Mouse (Mus musculus) kidney, postnatal 0 days (tissue): ENCODE results near the gene Wdr1. TPM values are rescaled to one million over a fixed set of nuclear protein-coding genes. Genes with fewer than 3 reads are reported as not detected.

ENCODE experiments used
- ATAC-seq: fragments of 200-750 bp; cut with Nextera tagmentation; replicated peaks from 2 replicates; pipeline ENCODE4 v1.8.0; 2017; ENCODE audit warnings: low read depth, moderate number of reproducible peaks, moderate TSS enrichment, moderate library complexity; ENCODE audit not compliant: low FRiP score
- DNase-seq: peaks from one replicate; pipeline ENCODE4 v3.0.0-alpha.2; 2016; ENCODE audit warnings: low spot score
- H3K27ac ChIP-seq: fragments of 300-500 bp; sonication (generic); 2 replicates; pipeline ENCODE4 v1.5.1; 2014; ENCODE audit warnings: mild to moderate bottlenecking
- H3K27me3 ChIP-seq: fragments of 300-500 bp; sonication (generic); 2 replicates; pipeline ENCODE4 v1.6.1; 2014; ENCODE audit warnings: low read length, mixed read lengths; ENCODE audit not compliant: insufficient read depth
- H3K36me3 ChIP-seq: fragments of 300-500 bp; sonication (generic); 2 replicates; pipeline ENCODE4 v1.6.1; 2014; ENCODE audit warnings: low read length, mixed read lengths; ENCODE audit not compliant: insufficient read depth
- H3K4me1 ChIP-seq: fragments of 300-500 bp; sonication (generic); replicated peaks from 2 replicates; pipeline ENCODE4 v1.6.1; 2014; ENCODE audit warnings: antibody characterized with exemption, low read length, mixed read lengths; ENCODE audit not compliant: insufficient read depth
- H3K4me2 ChIP-seq: fragments of 300-500 bp; sonication (generic); 2 replicates; pipeline ENCODE4 v1.6.1; 2014; ENCODE audit warnings: mild to moderate bottlenecking, low read length, moderate library complexity, mixed read lengths
- H3K4me3 ChIP-seq: fragments of 300-500 bp; sonication (generic); replicated peaks from 2 replicates; pipeline ENCODE4 v1.5.1; 2014; ENCODE audit warnings: low read depth, low read length
- H3K9ac ChIP-seq: fragments of 300-500 bp; sonication (generic); 2 replicates; pipeline ENCODE4 v1.6.1; 2014; ENCODE audit warnings: low read depth, low read length
- H3K9me3 ChIP-seq: fragments of 300-500 bp; sonication (generic); replicated peaks from 2 replicates; pipeline ENCODE4 v1.6.1; 2016; ENCODE audit warnings: low read length, inconsistent platforms, mixed read lengths
- CTCF ChIP-seq: IDR thresholded peaks from 2 replicates; pipeline ENCODE4 v1.5.1; 2016; ENCODE audit warnings: antibody characterized with exemption, low read depth, mild to moderate bottlenecking, moderate library complexity
- WGBS: fragments of 180-500 bp; shearing (Covaris S2); extraction: QIAGEN DNeasy Blood & Tissue Kit; methylation state at CpG from one replicate; pipeline ENCODE4 v1.1.7; 2014; 5-methylcytosine and 5-hydroxymethylcytosine counted together
- polyA plus RNA-seq: library from polyadenylated mRNA; unstranded; fragments of >200 nt; fragmentation: Nextera tagmentation; extraction: Ambion mirVana; gene quantifications from 2 replicates; pipeline ENCODE4 v1.2.1, GENCODE M21; 2015

The Wdr1 gene
- polyA plus RNA-seq, 1 experiment from 2014 or later, result 165 TPM

GRCm38 (mm10) chr5:38502992-38503391, 60.0 kb downstream of the Wdr1 start, which contains the start of gene Slc2a9:
TSS of gene Slc2a9 (minus strand) at chr5:38503143.
- Histone ChIP-seq H3K27me3 (no peaks in the 10 kb centered on the region), H3K4me3 (no peak within 1 kb of the TSS), H3K27ac (no peak within 1 kb of the TSS), H3K9me3 (no peaks in the 10 kb centered on the region), H3K36me3 (no peaks in the 10 kb centered on the region), H3K4me1 (no peaks in the 10 kb centered on the region), H3K4me2 (no peak within 1 kb of the TSS), H3K9ac (no peak within 1 kb of the TSS)
- no peak for TF ChIP-seq CTCF
- DNase-seq, result no peak
- ATAC-seq, result no peak
- 88% methylated on average over 4 of the region's 4 CpGs for WGBS

GRCm38 (mm10) chr5:38500043-38500442, 63.0 kb downstream of the Wdr1 start:
- ATAC-seq, result no peak
- Histone ChIP-seq H3K4me3 (no peak overlapping the region), H3K9me3 (no peaks in the 10 kb centered on the region), H3K4me1 (no peaks in the 10 kb centered on the region), H3K9ac (no peak overlapping the region), H3K36me3 (no peaks in the 10 kb centered on the region), H3K27me3 (no peaks in the 10 kb centered on the region), H3K4me2 (no peak overlapping the region), H3K27ac (no peak overlapping the region)
- DNase-seq, result no peak
- WGBS, result 87% methylated on average over 8 of the region's 8 CpGs
- no peak for TF ChIP-seq CTCF

DNA sequence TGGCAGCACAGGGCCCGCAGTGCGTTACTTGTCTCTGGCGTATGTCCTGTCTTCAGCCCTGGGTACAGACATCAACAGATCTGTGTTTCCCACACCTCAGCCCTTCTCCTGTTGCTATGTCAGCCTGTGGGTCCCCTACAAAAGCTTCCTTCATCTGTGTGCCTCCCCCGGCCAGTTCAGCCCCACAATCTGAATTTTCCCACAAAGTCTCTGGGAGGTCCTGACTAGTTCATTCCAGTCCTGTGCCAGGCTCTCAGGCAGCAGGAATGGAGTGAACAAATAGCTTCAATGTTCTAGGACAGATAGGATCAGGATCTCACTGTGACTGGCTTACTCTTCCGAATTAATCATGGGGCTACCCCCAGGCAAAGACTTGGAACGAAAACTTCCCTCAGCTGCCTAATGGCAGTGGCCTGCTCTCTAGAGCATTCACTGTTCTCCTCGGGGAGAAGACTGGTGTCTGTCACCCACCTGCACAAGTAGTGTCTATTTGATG, 63.7 kb downstream of the Wdr1 start:
- Histone ChIP-seq H3K27me3 (no peaks in the 10 kb centered on the region), H3K9me3 (no peaks in the 10 kb centered on the region), H3K4me1 (no peaks in the 10 kb centered on the region), H3K36me3 (no peaks in the 10 kb centered on the region), H3K4me3 (no peak overlapping the region), H3K27ac (0 out of 2 replicates have a peak overlapping the region, but pooled peaks have one; percentile 1), H3K4me2 (no peak overlapping the region), H3K9ac (no peak overlapping the region)
- no peak for TF ChIP-seq CTCF
- ATAC-seq (peak; percentile 69), DNase-seq (no peak)
- 70% methylated on average over 7 of the region's 7 CpGs for WGBS

GRCm38 (mm10) chr5:38498479-38498878, 64.5 kb downstream of the Wdr1 start:
- Histone ChIP-seq H3K27ac (no peak overlapping the region), H3K27me3 (no peaks in the 10 kb centered on the region), H3K4me1 (no peaks in the 10 kb centered on the region), H3K9me3 (no peaks in the 10 kb centered on the region), H3K9ac (no peak overlapping the region), H3K36me3 (no peaks in the 10 kb centered on the region), H3K4me3 (no peak overlapping the region), H3K4me2 (no peak overlapping the region)
- WGBS, result 47% methylated on average over 5 of the region's 5 CpGs
- no peak for ATAC-seq
- no peak for DNase-seq
- no peak for TF ChIP-seq CTCF

DNA sequence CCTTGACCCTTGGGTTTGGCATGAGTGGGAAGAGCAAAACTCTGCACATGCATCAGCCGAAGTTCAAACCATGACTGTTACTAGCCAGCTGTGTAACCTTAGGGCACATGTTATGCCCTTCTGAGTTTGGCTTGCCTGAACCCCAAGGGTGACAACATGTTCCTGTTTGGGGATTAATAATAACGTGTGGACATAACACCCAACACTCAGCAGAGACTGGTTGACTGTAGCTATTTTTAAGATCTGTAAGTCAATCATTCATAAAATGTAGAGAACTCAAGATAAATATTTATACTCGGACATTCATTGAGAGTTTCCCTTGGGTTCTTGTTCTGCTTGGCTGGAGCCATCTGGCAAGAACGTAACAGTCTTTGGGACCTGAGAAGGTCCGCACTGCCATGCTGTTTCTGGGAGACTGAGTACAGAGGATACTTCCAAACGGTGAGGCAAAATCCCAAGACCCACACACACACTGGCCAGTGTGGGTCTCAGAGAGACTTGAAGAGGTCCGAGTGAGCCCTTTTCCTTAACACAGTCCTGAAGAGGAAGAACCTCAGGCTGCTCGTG, 66.4 kb downstream of the Wdr1 start:
- no peak overlapping the region for H3K4me2 ChIP-seq
- H3K4me1 ChIP-seq, result no peaks in the 10 kb centered on the region
- no peaks in the 10 kb centered on the region for H3K9me3 ChIP-seq
- TF ChIP-seq CTCF, result no peak
- no peak for ATAC-seq
- H3K4me3 ChIP-seq, result no peak overlapping the region
- H3K36me3 ChIP-seq, result no peaks in the 10 kb centered on the region
- no peak overlapping the region for H3K27ac ChIP-seq
- H3K27me3 ChIP-seq, result no peaks in the 10 kb centered on the region
- no peak overlapping the region for H3K9ac ChIP-seq
- WGBS, result 53% methylated on average over 8 of the region's 8 CpGs
- DNase-seq, result no peak

GRCm38 (mm10) chr5:38493890-38494289, 69.1 kb downstream of the Wdr1 start:
- Histone ChIP-seq H3K4me2 (no peak overlapping the region), H3K27me3 (no peaks in the 10 kb centered on the region), H3K36me3 (no peaks in the 10 kb centered on the region), H3K27ac (no peak overlapping the region), H3K9me3 (no peaks in the 10 kb centered on the region), H3K9ac (no peak overlapping the region), H3K4me3 (no peak overlapping the region), H3K4me1 (no peaks in the 10 kb centered on the region)
- WGBS, result 85% methylated on average over 6 of the region's 6 CpGs
- TF ChIP-seq CTCF, result no peak
- DNase-seq (no peak), ATAC-seq (no peak)

DNA sequence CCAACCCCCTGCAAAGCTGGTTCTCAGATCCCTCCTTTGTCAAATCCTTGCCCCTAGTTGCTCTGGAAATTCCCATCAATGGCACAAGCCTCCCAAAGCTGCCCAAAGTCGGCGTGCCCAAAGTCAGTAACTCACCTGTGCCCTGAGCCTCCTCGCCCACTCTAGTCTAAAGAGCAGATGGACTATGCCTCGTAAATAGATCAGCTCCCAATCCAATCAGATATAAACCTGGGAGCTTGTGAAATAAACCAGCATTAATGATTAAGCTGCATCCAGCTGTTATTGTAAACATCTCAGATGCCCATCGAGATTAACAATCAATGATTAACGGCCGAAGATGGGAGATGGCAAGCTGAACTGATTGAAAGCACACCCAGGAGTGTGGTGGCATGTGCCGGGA, 71.3 kb downstream of the Wdr1 start:
- Histone ChIP-seq H3K4me1 (no peaks in the 10 kb centered on the region), H3K4me2 (no peak overlapping the region), H3K9me3 (no peaks in the 10 kb centered on the region), H3K4me3 (no peak overlapping the region), H3K9ac (no peak overlapping the region), H3K27me3 (no peaks in the 10 kb centered on the region), H3K27ac (no peak overlapping the region), H3K36me3 (no peaks in the 10 kb centered on the region)
- ATAC-seq (no peak), DNase-seq (no peak)
- TF ChIP-seq CTCF, result no peak
- 68% methylated on average over 8 of the region's 8 CpGs for WGBS
